Mouse (Mus musculus): ENCODE measurements around the gene Lbx1. TPM values are rescaled to one million over a fixed set of nuclear protein-coding genes. Genes with fewer than 3 reads are reported as not detected.

Lbx1 gene
- total and polyA plus RNA-seq, 3 experiments: not detected

- Histone ChIP-seq H3K27me3 (replicated peaks) (peaks cover 24% of the 10 kb centered on the region), H3K4me1 (ENCODE audit: control insufficient read depth in 1 of 2, insufficient read depth in 2 of 2) (no peaks in the 10 kb centered on the region), H3K79me2 (replicated peaks; ENCODE audit: control insufficient read depth, extremely low read depth, insufficient read depth, poor library complexity, severe bottlenecking) (no peaks in the 10 kb centered on the region), H3K9ac (ENCODE audit: insufficient read depth, low read depth) (no peak overlapping the region), H3K36me3 (replicated peaks in 1 of 2; ENCODE audit: control insufficient read depth in 1 of 2, insufficient read depth in 1 of 2, low read length in 1 of 2) (no peaks in the 10 kb centered on the region), H3K4me3 (replicated peaks in 1 of 3; ENCODE audit: low read depth in 2 of 3, low read length in 2 of 3, poor library complexity in 1 of 3) (no peak overlapping the region), H3K27ac (ENCODE audit: insufficient read depth, low read depth) (no peak overlapping the region), H3K9me3 (replicated peaks; ENCODE audit: low read length) (peaks cover 62% of the 10 kb centered on the region), H3K4me2 (ENCODE audit: insufficient read depth, low read depth, poor library complexity, severe bottlenecking) (no peak overlapping the region)
- TF ChIP-seq SIN3A (IDR thresholded peaks at IDR 0.05; ENCODE audit: low read length): no peak
- TF ChIP-seq EP300 (IDR thresholded peaks at IDR 0.05; ENCODE audit: low read length): no peak
- TF ChIP-seq HCFC1 (IDR thresholded peaks at IDR 0.05; ENCODE audit: low read depth, low read length): no peak
- TF ChIP-seq POLR2AphosphoS2 (IDR thresholded peaks at IDR 0.05; ENCODE audit: low read depth, low read length): no peak
- no peak for TF ChIP-seq TCF12 (IDR thresholded peaks at IDR 0.05; ENCODE audit: low read depth, low read length)
- no peak for TF ChIP-seq CTCF (conservative IDR thresholded peaks at IDR 0.05 in 1 of 2, IDR thresholded peaks at IDR 0.05 in 1 of 2; ENCODE audit: low read depth in 2 of 2, low read length in 2 of 2)
- TF ChIP-seq MYC (IDR thresholded peaks at IDR 0.05; ENCODE audit: low read depth, low read length): no peak
- no peak for TF ChIP-seq IRF4 (IDR thresholded peaks at IDR 0.05; ENCODE audit: low read depth, low read length)
- dilution Hi-C loops (cut with MboI; ENCODE audit: extremely low pct_ligation_motif_present, extremely low pct_unique_long_range_greater_than_20kb, low sequenced_read_pairs) (no loop called here), in situ Hi-C loops (cut with MboI; ENCODE audit: low pct_ligation_motif_present, low pct_unique_long_range_greater_than_20kb, low sequenced_read_pairs) (no loop called here)
- DNase-seq (ENCODE audit: extremely low read depth): no peak
These were observed 1.3 kb downstream of the Lbx1 start for GRCm38 (mm10) chr19:45234191-45234770.

GRCm38 (mm10) chr19:45233496-45234127, 2.0 kb downstream of the Lbx1 start:
- H3K4me2 ChIP-seq (ENCODE audit: insufficient read depth, low read depth, poor library complexity, severe bottlenecking): no peak overlapping the region
- H3K9ac ChIP-seq (ENCODE audit: insufficient read depth, low read depth): no peak overlapping the region
- H3K27ac ChIP-seq (ENCODE audit: insufficient read depth, low read depth): no peak overlapping the region
- dilution Hi-C loops (cut with MboI; ENCODE audit: extremely low pct_ligation_motif_present, extremely low pct_unique_long_range_greater_than_20kb, low sequenced_read_pairs) (no loop called here), in situ Hi-C loops (cut with MboI; ENCODE audit: low pct_ligation_motif_present, low pct_unique_long_range_greater_than_20kb, low sequenced_read_pairs) (no loop called here)
- H3K4me3 ChIP-seq (replicated peaks in 1 of 3; ENCODE audit: low read depth in 2 of 3, low read length in 2 of 3, poor library complexity in 1 of 3): no peak overlapping the region
- no peak for TF ChIP-seq PAX5 (IDR thresholded peaks at IDR 0.05; ENCODE audit: low read length)
- no peak for TF ChIP-seq IRF4 (IDR thresholded peaks at IDR 0.05; ENCODE audit: low read depth, low read length)
- no peak for TF ChIP-seq UBTF (IDR thresholded peaks at IDR 0.05; ENCODE audit: low read depth, low read length)
- no peak for TF ChIP-seq MYC (IDR thresholded peaks at IDR 0.05; ENCODE audit: low read depth, low read length)
- TF ChIP-seq SMC3 (IDR thresholded peaks at IDR 0.05; ENCODE audit: low read depth, low read length): no peak
- TF ChIP-seq MXI1 (IDR thresholded peaks at IDR 0.05; ENCODE audit: low read depth, low read length): no peak
- no peak for DNase-seq (ENCODE audit: extremely low read depth)
- H3K4me1 ChIP-seq (ENCODE audit: control insufficient read depth in 1 of 2, insufficient read depth in 2 of 2): no peaks in the 10 kb centered on the region
- H3K27me3 ChIP-seq (replicated peaks): peaks cover 21% of the 10 kb centered on the region
- peaks cover 64% of the 10 kb centered on the region for H3K9me3 ChIP-seq (replicated peaks; ENCODE audit: low read length)
- no peaks in the 10 kb centered on the region for H3K36me3 ChIP-seq (replicated peaks in 1 of 2; ENCODE audit: control insufficient read depth in 1 of 2, insufficient read depth in 1 of 2, low read length in 1 of 2)
- no peaks in the 10 kb centered on the region for H3K79me2 ChIP-seq (replicated peaks; ENCODE audit: control insufficient read depth, extremely low read depth, insufficient read depth, poor library complexity, severe bottlenecking)

Measured in CH12.LX (cell line).